Mouse (Mus musculus): ENCODE measurements around the gene Ttc7b. TPM values are rescaled to one million over a fixed set of nuclear protein-coding genes. Genes with fewer than 3 reads are reported as not detected.

The Ttc7b gene
- total RNA-seq, 2 experiments from 2014 or later = 168 to 176 TPM

DNA sequence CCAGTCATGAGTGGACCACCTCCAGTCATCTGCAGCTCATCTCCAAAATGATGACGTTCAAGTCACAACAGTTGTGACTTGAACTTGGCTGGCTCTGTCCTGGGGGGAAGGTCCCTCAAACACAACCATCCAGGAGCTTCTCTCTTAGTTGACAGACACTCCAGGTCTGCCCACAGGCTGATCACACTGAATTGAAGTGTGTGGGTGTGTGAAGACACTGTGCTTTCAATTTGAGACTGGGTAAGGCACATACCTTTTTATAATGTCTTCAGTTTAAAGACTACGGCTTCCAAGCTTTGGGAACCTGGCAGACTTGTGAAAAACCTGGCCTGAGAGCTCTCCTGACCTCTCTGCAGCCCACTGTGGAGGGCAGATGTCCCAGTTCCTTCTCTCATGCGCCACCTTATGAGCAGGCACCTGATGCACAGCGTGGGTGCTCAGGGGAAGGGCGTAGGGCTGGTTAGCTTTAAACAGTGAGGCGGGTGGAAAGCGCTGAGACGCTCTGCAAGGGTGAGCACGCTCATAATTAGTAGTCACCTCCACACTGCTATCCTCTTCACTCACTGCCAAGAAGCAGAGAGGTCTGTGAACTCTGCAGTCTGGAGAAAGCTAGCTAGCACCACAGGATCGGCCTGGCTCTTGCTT, 28.5 kb downstream of the Ttc7b start:
- DNase-seq (ENCODE audit: low spot score in 2 of 2) = no peak

DNA sequence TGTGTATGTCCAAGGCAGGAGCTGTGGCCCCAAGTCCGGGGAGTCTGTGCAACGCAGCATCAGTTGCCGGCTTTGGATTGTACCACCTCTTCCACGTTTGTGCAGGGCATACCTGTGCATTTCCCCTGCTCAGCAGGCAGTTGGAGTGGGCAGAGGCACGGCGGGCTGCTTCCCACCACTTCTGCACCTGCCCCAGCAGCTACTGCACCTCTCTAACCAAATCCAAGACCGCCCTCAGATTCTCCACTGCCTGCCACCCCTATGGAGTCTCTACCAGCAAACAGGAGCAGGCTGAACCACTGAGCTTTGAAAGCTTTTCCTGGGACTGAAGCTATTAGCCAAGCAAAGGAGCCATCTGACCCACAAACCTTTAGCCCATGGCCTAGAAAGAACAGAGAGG, 30.8 kb downstream of the Ttc7b start:
- no peak for DNase-seq (ENCODE audit: low spot score in 2 of 2)

DNA sequence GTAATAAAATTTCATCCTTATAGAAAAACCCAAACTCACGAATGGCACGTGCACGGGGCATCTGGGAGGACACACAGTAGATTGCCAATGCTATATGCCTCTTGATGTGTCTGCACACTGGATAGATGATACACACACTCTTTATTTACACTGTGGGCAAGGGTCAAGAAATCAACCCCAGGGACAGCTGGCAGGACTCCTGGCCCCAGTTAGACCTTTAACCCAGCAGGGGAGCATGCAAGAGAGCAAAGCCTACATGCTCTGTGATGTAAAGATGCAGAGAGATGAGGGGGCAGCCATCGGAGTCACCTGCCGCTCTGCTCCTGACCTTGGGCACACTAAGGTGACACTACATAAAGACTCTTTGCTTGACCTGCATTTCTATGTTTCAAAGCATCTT, 32.3 kb downstream of the Ttc7b start:
- DNase-seq (ENCODE audit: low spot score in 2 of 2) = no peak

DNA sequence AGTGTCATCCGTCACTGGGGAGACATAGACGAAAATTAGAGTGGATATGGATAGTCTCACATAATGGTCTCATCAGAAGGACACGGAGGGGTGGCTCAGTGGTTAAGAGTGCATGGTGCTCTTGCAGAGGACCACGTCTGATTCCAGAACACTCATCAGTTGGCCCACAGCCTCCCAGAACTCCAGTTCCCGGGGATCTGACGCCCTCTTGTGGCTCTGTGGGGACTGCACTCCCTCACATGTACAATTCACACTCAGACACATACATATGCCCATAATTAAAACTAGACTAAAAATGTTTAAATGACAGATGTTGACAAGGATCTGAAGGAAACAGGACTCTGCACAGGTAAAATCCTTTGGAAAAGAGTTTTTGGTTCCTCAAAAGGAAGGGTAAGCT, 34.4 kb downstream of the Ttc7b start:
- DNase-seq (ENCODE audit: low spot score in 2 of 2) = peak in 1 of 2 experiments; percentile 45

DNA sequence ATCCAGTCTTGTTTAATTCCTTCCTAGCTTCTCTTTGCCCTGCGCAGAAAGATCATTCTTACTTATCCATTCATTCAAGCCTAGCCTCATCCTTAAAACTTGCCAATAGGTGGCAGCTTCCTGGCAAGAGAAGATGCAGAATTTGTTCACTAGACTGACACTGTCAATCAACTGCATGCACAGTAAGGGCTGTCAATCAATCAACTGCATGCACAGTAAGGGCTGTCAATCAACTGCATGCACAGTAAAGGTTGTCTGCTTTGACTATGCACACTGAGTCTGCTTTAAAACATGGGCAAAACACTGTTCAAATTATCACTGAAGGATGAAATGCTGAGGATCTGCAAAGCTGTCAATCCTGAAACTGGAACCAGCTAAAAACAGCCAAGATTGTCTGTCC, 37.6 kb downstream of the Ttc7b start:
- DNase-seq (ENCODE audit: low spot score in 2 of 2) = no peak

DNA sequence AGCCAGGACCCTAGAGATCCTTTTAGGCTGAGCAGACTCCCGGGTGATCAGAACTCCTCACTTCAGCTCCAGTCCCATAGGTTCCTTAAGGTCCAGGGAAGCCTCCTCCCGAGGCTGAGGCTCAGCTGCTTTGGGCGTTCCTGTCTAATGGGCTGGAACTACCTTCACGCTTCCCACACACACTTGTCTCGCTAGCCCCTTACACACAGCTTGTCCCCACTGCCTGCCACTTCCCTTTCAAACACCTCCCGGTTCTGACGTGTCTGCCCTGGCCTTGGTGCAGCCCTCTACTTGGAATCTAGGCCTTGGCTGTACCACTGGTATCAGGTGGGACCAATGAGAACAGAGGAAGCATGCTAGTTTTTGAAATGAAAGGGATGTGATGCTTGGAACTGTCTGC, 38.4 kb downstream of the Ttc7b start:
- no peak for DNase-seq (ENCODE audit: low spot score in 2 of 2)

DNA sequence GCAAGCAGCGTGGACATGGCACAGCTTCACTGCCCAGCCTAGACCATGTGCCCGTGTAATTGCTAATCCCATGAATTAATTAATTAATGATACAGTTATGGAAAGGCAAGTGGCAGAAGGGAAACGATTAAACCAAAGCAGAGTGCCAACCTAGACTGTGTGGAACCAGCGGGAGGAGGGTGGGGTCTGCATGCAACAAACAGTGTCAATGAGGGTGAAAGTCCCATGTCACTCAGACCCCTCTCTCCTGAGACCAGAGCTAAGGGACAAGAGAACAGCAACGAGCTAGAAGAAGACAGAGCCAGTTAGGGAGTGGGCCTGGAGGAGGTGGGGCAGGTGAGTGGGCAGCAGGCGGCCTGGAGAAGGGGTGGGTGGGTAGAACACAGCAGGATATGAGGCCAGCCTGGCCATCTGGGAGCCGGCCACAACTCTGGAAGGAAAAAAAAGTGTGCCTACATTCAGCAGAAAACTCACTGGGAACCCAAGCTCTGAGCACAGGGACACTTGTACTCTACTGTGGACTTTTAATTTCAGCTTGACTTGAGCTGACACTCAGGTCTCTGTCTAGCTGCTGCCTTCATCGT, 39.1 kb downstream of the Ttc7b start:
- DNase-seq (ENCODE audit: low spot score in 2 of 2) = no peak

DNA sequence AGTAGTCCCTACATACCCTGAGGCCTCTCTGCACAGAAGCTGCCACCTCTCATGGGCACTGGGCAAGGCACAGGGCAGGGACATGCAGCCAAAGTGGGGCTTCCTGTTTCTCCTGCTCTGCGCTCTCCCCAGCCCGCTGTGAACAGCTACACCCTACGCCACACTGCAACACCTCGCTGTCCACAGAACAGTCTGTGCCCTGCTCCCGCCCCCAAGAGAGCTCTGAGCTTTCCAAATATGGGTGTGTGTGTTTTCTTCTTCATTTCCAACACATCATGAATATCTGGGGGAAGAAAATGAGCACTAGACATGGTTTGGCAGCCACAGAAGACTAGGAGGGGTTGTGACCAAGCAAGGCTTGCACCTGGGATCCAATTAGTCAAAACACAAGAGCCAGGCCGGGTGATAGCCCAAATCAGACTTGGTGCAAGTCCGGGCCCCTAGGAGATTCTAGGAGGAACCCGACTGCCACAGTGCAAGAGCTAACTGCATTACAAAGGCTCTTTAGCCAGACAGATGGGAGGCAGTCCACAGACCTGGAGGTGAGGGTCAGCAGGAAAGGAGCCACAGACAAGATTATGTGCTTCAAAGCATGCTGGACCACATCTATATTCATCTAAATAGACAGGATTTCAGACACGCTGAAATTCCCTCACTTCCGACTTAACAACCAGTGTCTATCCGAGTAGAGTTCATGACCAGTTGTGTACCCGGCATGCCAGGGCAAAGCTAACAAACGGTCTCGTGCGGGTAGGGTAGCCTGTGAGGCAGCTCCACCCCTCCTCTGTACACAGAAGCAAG, 39.8 kb downstream of the Ttc7b start:
- peak in 1 of 2 experiments; percentile 76 for DNase-seq (ENCODE audit: low spot score in 2 of 2)

DNA sequence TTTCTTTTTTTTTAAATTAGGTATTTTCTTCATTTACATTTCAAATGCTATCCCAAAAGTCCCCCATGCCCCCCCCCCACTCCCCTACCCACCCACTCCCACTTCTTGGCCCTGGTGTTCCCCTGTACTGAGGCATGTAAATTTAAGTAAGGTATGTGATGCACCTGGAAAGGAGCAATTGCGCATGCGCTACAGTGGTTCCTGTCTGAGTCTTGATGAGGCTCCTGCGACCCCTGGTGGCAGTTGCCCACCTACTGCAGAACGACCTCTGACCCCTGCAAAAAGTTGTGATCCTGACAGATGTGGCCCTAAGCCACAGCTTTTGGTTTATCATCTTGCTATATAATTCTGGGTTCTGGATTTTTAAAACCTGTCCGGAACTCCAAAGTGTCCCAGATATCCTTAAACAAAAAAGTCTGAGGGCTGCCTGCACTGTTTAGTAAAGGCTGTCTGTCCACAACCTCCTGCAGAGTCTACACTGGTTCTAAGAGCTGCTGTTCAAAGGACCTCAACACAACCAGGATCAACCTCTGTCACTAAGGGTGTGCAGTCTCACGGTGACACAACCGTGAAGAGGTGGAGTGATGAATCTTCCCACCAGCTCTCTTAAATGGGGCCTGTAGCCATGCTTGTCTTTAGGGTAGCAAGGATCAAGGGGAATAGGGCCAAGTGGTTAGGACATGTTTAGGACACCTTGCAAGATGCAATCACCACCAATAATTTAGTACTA, 40.6 kb downstream of the Ttc7b start:
- no peak for DNase-seq (ENCODE audit: low spot score in 2 of 2)

DNA sequence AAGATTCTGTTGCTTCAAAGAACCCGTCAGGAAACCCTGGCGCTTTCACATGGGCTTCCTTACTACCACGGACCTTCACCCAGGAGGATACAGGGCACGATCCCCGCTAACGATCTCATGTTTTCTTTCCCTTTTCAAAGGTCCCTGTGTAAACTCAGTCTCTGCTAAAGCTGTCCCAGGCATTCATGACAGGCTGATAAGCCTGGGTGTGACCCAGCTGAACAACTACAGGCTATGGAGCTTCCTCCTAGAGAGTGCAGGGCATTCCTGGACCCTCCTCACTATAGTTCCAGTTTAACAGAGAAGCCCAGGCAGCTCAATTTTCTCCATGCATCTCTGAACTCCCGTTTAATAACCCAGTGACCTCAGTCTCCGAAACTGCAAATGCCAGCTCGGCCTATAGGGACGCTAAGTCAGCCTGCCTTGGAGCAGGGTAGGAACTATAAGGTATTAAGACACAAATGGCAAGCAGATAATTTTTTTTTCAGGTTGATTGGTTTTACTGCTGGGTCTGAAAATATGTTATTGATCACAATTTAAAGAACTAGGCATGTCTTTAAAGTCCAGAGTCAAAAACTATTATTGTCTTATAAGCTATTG, 41.3 kb downstream of the Ttc7b start:
- no peak for DNase-seq (ENCODE audit: low spot score in 2 of 2)

DNA sequence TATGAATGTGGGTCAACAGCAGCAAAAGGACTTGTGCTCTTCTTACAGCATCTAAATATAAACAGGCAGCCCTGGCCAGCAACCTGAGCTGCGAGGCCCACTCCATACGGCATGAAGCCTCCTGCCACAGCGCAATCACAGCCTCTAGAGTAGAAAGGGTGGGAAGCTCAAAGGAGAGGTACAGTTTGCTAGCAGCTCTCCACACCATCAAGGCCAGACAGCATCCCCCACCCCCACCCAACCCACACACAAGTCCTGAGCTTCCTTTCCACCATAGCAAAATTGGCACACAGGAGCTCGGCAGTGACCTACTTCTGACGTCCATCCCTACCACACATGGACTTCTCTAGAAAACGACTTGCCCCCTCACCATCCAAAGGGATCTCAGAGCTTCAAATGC, 42.0 kb downstream of the Ttc7b start:
- no peak for DNase-seq (ENCODE audit: low spot score in 2 of 2)

DNA sequence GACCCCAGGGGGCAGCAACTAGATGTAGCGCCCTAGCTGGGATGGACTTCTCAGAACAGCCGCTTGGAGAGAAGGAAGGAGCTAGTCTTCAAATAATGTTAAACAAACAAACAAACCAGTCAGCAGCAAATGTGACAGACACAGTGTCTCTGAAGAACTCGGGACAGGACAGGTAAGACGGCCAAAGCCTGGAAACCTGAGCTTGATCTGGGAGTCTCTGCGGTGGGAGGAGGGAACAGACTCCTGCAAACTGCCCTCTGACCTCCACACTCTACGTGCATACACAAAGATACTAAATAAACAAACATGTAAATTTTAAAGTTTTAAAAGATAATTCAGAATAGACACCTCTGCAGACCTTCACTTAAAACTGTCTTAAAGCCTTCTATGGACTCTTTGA, 42.5 kb downstream of the Ttc7b start:
- DNase-seq (ENCODE audit: low spot score in 2 of 2) = no peak

DNA sequence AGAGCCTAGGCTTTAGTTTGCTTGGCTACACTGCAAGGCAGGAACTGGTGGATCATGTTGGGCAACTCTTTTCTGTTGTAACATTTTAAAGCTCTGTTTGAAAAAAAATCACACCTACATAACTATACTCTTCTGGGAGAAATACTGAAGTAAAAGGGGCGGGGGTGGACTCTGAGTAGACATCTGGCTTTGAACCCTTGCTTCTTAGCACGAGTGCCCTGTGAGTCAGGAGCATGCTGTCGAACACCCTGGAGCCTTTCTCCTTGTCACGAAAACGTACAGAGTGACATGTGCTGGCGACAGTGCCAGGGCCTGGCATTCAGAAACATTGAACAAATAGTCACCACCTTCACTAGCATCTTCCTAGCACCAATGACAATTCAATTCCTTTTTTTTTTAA, 43.2 kb downstream of the Ttc7b start:
- DNase-seq (ENCODE audit: low spot score in 2 of 2) = no peak

DNA sequence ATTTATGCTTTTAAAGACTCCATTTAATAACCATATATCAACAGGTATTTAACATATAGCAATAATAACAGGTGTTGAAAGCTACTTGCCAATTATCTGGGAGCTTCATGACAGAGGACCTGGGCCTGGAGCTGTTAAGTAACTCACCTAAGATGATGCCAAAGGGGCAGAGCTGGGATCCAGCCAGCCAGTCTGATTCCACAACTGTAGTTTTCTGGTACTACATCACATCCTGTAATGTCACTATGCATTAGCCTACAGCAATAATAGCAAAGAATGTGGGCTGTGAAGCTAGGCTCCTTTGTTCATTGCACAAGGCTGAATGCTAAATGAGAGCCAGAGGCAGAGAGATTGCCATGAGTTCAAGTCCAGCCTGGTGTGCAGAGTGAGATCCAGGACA, 44.3 kb downstream of the Ttc7b start:
- no peak for DNase-seq (ENCODE audit: low spot score in 2 of 2)

DNA sequence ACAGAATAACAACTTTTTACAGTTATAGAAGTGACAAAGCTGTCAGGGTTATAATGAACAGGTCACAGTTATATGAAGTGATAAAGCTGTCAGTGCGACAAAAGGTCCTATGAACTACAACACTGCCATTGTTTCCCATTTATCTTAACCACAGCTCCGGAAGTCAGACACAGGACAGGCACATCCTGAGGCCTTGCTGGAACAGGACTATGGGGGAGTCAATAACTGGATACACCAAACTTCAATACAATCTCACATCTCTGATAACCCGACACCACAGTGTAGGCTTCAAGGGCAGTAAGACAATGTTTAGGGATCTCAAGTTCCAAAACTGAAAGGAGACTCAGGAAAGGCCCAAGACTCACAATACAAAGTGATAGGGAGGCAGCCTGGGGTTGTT, 45.1 kb downstream of the Ttc7b start:
- no peak for DNase-seq (ENCODE audit: low spot score in 2 of 2)

DNA sequence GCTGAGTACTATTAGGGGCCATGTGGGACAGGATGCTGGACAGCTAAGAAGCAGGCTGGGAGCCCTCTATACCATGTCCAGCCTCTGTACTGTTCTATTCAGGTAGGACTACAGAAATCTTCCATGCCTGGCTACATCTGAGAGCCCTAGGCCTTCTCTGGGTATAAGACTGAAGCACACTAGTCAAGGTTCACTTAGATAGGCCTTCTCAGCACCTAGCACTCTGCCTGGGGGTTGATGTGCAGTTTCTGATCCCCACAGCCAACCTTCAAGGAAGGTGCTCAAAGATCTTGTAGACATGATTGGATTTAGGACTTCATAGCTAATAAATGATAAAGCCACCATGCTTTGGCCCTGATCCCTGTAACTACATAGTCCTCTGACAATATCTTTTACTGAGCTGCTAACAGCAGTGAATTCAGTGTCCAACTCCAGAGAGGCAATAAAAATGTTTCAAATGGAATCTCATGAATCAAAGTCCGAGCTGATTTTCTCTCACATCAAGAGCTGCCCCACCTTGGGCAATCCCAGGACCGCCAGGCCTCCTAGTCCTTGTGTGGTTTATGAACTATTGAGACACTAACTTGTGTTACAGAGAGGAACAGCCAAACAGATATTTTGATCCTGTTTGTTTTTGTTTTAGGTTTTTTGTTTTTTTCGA, 45.8 kb downstream of the Ttc7b start:
- no peak for DNase-seq (ENCODE audit: low spot score in 2 of 2)

DNA sequence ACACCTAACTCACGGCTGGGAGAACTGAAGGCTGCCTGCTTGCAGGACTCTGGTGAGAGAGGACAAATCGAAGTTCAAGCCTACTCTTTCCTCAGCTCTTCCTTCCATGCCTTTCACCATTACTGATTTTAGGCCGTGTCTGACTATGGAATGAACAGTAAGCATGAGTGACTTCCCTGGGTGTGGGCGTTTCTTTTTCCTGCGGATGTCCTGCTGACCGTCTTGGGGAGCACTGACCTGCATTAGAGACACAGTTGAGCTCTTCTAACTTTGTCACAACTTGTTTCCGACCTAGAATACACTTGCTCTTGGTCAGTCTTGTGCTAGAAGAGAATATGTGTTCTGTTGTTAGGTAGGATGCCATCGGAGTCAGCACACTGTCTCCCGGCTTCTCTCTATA, 50.3 kb downstream of the Ttc7b start:
- no peak for DNase-seq (ENCODE audit: low spot score in 2 of 2)

DNA sequence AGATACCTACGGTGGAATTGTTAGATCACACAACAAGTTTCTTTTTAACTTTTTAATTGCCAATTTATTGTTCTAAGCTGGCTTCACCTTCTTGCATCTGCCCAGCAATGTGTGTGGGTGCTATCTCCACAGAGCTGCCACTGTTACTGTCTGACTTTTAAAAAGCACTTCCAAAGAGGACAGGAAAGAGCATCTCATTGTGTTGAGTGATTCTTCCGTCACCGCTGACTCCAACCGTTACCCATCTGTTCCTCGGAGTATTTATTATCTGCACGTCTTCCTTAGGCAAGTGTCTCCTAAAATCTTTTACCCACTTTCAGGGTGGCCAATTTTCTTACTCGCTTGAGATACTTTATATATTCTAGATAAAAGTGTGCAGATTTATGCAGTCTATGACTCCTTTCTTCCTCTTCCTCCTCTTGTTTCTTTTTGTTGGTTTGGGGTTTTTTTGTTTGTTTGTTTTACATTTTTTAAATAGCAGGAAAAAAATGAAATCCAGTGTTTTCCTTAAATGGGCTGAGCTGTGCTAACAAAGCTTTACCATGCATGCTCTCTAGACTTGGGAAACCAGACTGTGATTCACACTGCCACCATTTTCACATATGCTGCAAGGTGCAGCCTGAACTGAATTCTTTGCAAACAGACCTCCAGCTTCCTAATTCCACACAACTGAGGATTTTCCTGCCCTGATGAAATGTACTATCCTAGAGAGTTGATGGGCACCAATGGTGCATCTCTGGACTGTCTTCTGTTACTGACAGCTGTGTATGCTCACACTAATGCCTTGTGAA, 50.9 kb downstream of the Ttc7b start:
- DNase-seq (ENCODE audit: low spot score in 2 of 2) = peak in 1 of 2 experiments; percentile 59

DNA sequence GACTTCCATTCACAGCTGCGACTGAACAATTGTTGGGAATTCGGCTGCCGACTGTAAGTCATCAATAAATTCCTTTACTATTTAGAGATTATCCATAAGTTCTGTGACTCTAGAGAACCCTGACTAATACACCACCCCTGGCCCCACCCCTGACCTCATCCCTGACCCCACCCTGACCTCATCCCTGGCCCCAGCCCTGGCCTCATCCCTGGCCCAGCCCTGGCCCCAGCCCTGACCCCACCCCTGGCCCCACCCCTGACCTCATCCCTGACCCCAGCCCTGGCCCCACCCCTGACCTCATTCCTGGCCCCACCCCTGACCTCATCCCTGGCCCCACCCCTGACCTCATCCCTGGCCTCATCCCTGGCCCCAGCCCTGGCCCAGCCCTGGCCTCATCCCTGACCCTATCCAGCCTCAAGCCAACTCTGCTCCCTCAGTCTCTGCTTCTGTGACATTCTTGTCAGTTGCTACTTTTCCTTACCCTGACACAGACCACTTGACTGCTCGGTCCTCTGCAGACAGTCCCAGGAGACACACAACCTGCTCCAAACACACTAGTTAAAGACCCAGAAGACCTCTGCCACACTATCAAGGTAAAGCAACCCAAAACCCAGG, 55.4 kb downstream of the Ttc7b start:
- DNase-seq (ENCODE audit: low spot score in 2 of 2) = no peak

DNA sequence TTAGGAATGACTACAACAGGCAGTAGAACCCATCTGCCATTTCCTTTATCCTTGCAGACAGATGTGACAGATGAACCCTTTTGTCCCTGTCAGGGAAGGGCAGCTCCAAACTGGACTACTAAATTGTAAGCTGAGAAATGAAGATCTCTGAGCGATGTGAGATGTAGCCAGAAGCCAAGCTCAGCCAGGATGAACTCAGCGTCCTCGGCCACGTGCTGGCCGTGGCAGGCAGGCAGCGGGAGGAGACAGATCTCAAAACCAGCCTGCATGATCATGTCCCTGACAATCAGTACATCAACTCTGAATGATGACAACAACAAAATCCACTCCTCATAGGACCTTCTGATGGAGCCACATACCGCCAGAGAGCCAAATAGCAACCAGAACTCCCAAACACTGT, 62.9 kb downstream of the Ttc7b start:
- no peak for DNase-seq (ENCODE audit: low spot score in 2 of 2)
